Mouse (Mus musculus) midbrain, postnatal 0 days (tissue): ENCODE measurements at regions not wholly inside any gene's neighbourhood (a gene's known extent, or its start where the extent isn't known, plus 50 kb on each side); places are given as distances from the start of the nearest gene placed in this dataset.

Experiments
- ATAC-seq: fragments of 200-750 bp; cut with Nextera tagmentation; 2 replicates; pipeline ENCODE4 v1.8.0; 2017; ENCODE audit warnings: moderate number of reproducible peaks, mild to moderate bottlenecking, moderate TSS enrichment, moderate library complexity; ENCODE audit not compliant: low FRiP score
- DNase-seq: peaks from one replicate; pipeline ENCODE4 v3.0.0-alpha.2; 2015; ENCODE audit warnings: low spot score
- H3K27ac ChIP-seq: fragments of 300-500 bp; sonication (generic); 2 replicates; pipeline ENCODE4 v1.5.1; 2014; ENCODE audit warnings: low read depth, mild to moderate bottlenecking, low read length, mixed read lengths
- H3K27me3 ChIP-seq: fragments of 300-500 bp; sonication (generic); 2 replicates; pipeline ENCODE4 v1.6.1; 2014; ENCODE audit warnings: low read length, control low read depth, mixed read lengths; ENCODE audit not compliant: insufficient read depth
- H3K36me3 ChIP-seq: fragments of 300-500 bp; sonication (generic); 2 replicates; pipeline ENCODE4 v1.6.1; 2014; ENCODE audit warnings: low read length, control low read depth, mixed read lengths; ENCODE audit not compliant: insufficient read depth
- H3K4me1 ChIP-seq: fragments of 300-500 bp; sonication (generic); 2 replicates; pipeline ENCODE4 v1.6.1; 2014; ENCODE audit warnings: mild to moderate bottlenecking, control low read depth, antibody characterized with exemption, low read length, mixed read lengths; ENCODE audit not compliant: insufficient read depth
- H3K4me2 ChIP-seq: fragments of 300-500 bp; sonication (generic); 2 replicates; pipeline ENCODE4 v1.6.1; 2014; ENCODE audit warnings: low read depth, mild to moderate bottlenecking, low read length, mixed read lengths; ENCODE audit not compliant: poor library complexity, severe bottlenecking
- H3K4me3 ChIP-seq: fragments of 300-500 bp; sonication (generic); 2 replicates; pipeline ENCODE4 v1.5.1; 2014; ENCODE audit warnings: low read depth, mild to moderate bottlenecking, low read length, moderate library complexity
- H3K9ac ChIP-seq: fragments of 300-500 bp; sonication (generic); replicated peaks from 2 replicates; pipeline ENCODE4 v1.6.1; 2014; ENCODE audit warnings: mild to moderate bottlenecking, low read length, moderate library complexity, mixed read lengths; ENCODE audit not compliant: poor library complexity, severe bottlenecking
- H3K9me3 ChIP-seq: fragments of 300-500 bp; sonication (generic); 2 replicates; pipeline ENCODE4 v1.6.1; 2016; ENCODE audit warnings: low read length, control low read depth
- CTCF ChIP-seq: IDR thresholded peaks from 2 replicates; pipeline ENCODE4 v1.5.1; 2016; ENCODE audit warnings: antibody characterized with exemption, mild to moderate bottlenecking
- WGBS: fragments of 180-500 bp; shearing (Covaris S2); extraction: QIAGEN DNeasy Blood & Tissue Kit; methylation state at CpG from one replicate; pipeline ENCODE4 v1.1.7; 2014; 5-methylcytosine and 5-hydroxymethylcytosine counted together

- DNase-seq (no peak), ATAC-seq (no peak)
- 62% methylated on average over 5 of the region's 5 CpGs for WGBS
- Histone ChIP-seq H3K9ac (no peak overlapping the region), H3K27ac (no peak overlapping the region), H3K4me3 (no peak overlapping the region), H3K9me3 (no peaks in the 10 kb centered on the region), H3K4me2 (no peak overlapping the region), H3K27me3 (peaks cover 8% of the 10 kb centered on the region; the same call in 1 of the 2 replicates), H3K36me3 (no peaks in the 10 kb centered on the region), H3K4me1 (no peaks in the 10 kb centered on the region)
- no peak for TF ChIP-seq CTCF
These were observed 153.6 kb upstream of the Pja1 start for GRCm38 (mm10) chrX:99624515-99625179.

GRCm38 (mm10) chrX:99612130-99612759, 141.2 kb upstream of the Pja1 start:
- H3K4me3 ChIP-seq = no peak overlapping the region
- no peak for DNase-seq
- WGBS = 78% methylated on average over 9 of the region's 9 CpGs
- peaks cover 9% of the 10 kb centered on the region; the same call in 1 of the 2 replicates for H3K27me3 ChIP-seq
- H3K27ac ChIP-seq = no peak overlapping the region
- H3K9ac ChIP-seq = no peak overlapping the region
- no peak overlapping the region for H3K4me2 ChIP-seq
- H3K9me3 ChIP-seq = no peaks in the 10 kb centered on the region
- ATAC-seq = no peak
- no peaks in the 10 kb centered on the region for H3K4me1 ChIP-seq
- TF ChIP-seq CTCF = no peak
- no peaks in the 10 kb centered on the region for H3K36me3 ChIP-seq

GRCm38 (mm10) chrX:99610096-99610495, 139.0 kb upstream of the Pja1 start:
- no peaks in the 10 kb centered on the region for H3K36me3 ChIP-seq
- ATAC-seq = no peak
- DNase-seq = no peak
- 67% methylated on average over 5 of the region's 5 CpGs for WGBS
- no peak overlapping the region for H3K27ac ChIP-seq
- peaks cover 9% of the 10 kb centered on the region; the same call in 1 of the 2 replicates for H3K27me3 ChIP-seq
- TF ChIP-seq CTCF = no peak
- H3K4me3 ChIP-seq = no peak overlapping the region
- H3K9ac ChIP-seq = no peak overlapping the region
- no peaks in the 10 kb centered on the region for H3K9me3 ChIP-seq
- H3K4me2 ChIP-seq = no peak overlapping the region
- no peaks in the 10 kb centered on the region for H3K4me1 ChIP-seq

- no peak overlapping the region for H3K4me3 ChIP-seq
- no peak overlapping the region for H3K27ac ChIP-seq
- H3K36me3 ChIP-seq = no peaks in the 10 kb centered on the region
- no peak for ATAC-seq
- TF ChIP-seq CTCF = no peak
- H3K9me3 ChIP-seq = no peaks in the 10 kb centered on the region
- 82% methylated on average over 2 of the region's 2 CpGs for WGBS
- H3K4me1 ChIP-seq = no peaks in the 10 kb centered on the region
- no peak overlapping the region for H3K4me2 ChIP-seq
- H3K9ac ChIP-seq = no peak overlapping the region
- DNase-seq = no peak
- H3K27me3 ChIP-seq = peaks cover 9% of the 10 kb centered on the region; the same call in 1 of the 2 replicates
These were observed 138.5 kb upstream of the Pja1 start for GRCm38 (mm10) chrX:99609591-99609990.

- no peak for TF ChIP-seq CTCF
- WGBS = 35% methylated on average over 2 of the region's 2 CpGs
- H3K4me3 ChIP-seq = no peak overlapping the region
- H3K27me3 ChIP-seq = peaks cover 9% of the 10 kb centered on the region; the same call in 1 of the 2 replicates
- no peaks in the 10 kb centered on the region for H3K9me3 ChIP-seq
- no peaks in the 10 kb centered on the region for H3K4me1 ChIP-seq
- no peaks in the 10 kb centered on the region for H3K36me3 ChIP-seq
- DNase-seq (no peak), ATAC-seq (no peak)
- no peak overlapping the region for H3K27ac ChIP-seq
- H3K9ac ChIP-seq = no peak overlapping the region
- no peak overlapping the region for H3K4me2 ChIP-seq
These were observed 137.2 kb upstream of the Pja1 start for GRCm38 (mm10) chrX:99608284-99608692.

GRCm38 (mm10) chrX:99605084-99605824, 134.2 kb upstream of the Pja1 start:
- Histone ChIP-seq H3K27me3 (peaks cover 12% of the 10 kb centered on the region; the same call in 1 of the 2 replicates), H3K9ac (no peak overlapping the region), H3K4me2 (no peak overlapping the region), H3K4me1 (no peaks in the 10 kb centered on the region), H3K27ac (no peak overlapping the region), H3K36me3 (no peaks in the 10 kb centered on the region), H3K9me3 (no peaks in the 10 kb centered on the region), H3K4me3 (no peak overlapping the region)
- no peak for TF ChIP-seq CTCF
- ATAC-seq (peak; percentile 20; the same call in 1 of the 2 replicates), DNase-seq (no peak)
- 66% methylated on average over 9 of the region's 10 CpGs for WGBS
